Mouse (Mus musculus) CH12.LX (cell line): ENCODE results near the gene Cebpe. TPM values are rescaled to one million over a fixed set of nuclear protein-coding genes. Genes with fewer than 3 reads are reported as not detected.
A peak's percentile ranks its signal among the peaks of the same experiment; 100 is the strongest.

Source experiments
- DNase-seq: peaks from one replicate; pipeline ENCODE4 v3.0.0-alpha.2; 2013; ENCODE audit errors: extremely low read depth
- H3K27ac ChIP-seq: 2 replicates; pipeline ENCODE4 v1.5.1; 2012; ENCODE audit warnings: low read depth, mild to moderate bottlenecking, control low read depth, moderate library complexity; ENCODE audit not compliant: insufficient read depth
- H3K27me3 ChIP-seq: replicated peaks from 2 replicates; pipeline ENCODE3; 2012; ENCODE audit warnings: inconsistent platforms
- H3K36me3 ChIP-seq, 2 experiments: replicated peaks in 1 of 2; 2 replicates each; pipeline versions ENCODE3 to v1.6.1; 2012; ENCODE audit warnings: inconsistent platforms in 1 of 2, low read length in 1 of 2, mild to moderate bottlenecking in 1 of 2, mixed read lengths in 1 of 2, moderate library complexity in 1 of 2; ENCODE audit not compliant: control insufficient read depth in 1 of 2, insufficient read depth in 1 of 2
- H3K4me1 ChIP-seq, 2 experiments: 2 replicates each; pipeline ENCODE4 v1.6.1; 2012; ENCODE audit warnings: inconsistent platforms in 1 of 2, moderate library complexity in 1 of 2; ENCODE audit not compliant: insufficient read depth in 2 of 2, control insufficient read depth in 1 of 2
- H3K4me2 ChIP-seq: 2 replicates; pipeline ENCODE4 v1.6.1; 2012; ENCODE audit warnings: low read depth, mild to moderate bottlenecking, control low read depth; ENCODE audit not compliant: poor library complexity, insufficient read depth, severe bottlenecking
- H3K4me3 ChIP-seq, 3 experiments: fragments of 150-350 bp in 1 of 3; sonication (generic) in 1 of 3; replicated peaks in 1 of 3; 2 replicates each; pipeline versions ENCODE3 to v1.5.1; 2011 to 2012; ENCODE audit warnings: low read depth in 2 of 3, low read length in 2 of 3, mild to moderate bottlenecking in 2 of 3, moderate library complexity in 2 of 3, control low read depth in 1 of 3, improper control_type of control experiment in 1 of 3, inconsistent platforms in 1 of 3, mixed read lengths in 1 of 3; ENCODE audit not compliant: poor library complexity in 1 of 3
- H3K79me2 ChIP-seq: replicated peaks from 2 replicates; pipeline ENCODE4 v1.6.1; 2012; ENCODE audit warnings: mild to moderate bottlenecking, moderate library complexity; ENCODE audit not compliant: control insufficient read depth, poor library complexity, insufficient read depth, severe bottlenecking; ENCODE audit errors: extremely low read depth
- H3K9ac ChIP-seq: 2 replicates; pipeline ENCODE4 v1.6.1; 2012; ENCODE audit warnings: low read depth, mild to moderate bottlenecking, control low read depth, moderate library complexity; ENCODE audit not compliant: insufficient read depth
- H3K9me3 ChIP-seq: replicated peaks from 2 replicates; pipeline ENCODE3; 2012; ENCODE audit warnings: low read length, inconsistent platforms, mixed read lengths
- ELF1 ChIP-seq: IDR thresholded peaks from 2 replicates; pipeline ENCODE4 v1.6.1; 2014; ENCODE audit warnings: low read depth, mild to moderate bottlenecking, inconsistent platforms, low read length, improper control_type of control experiment
- EP300 ChIP-seq: IDR thresholded peaks from 2 replicates; pipeline ENCODE4 v1.6.1; 2011; ENCODE audit warnings: low read length, improper control_type of control experiment
- IRF4 ChIP-seq: IDR thresholded peaks from 2 replicates; pipeline ENCODE4 v1.6.1; 2014; ENCODE audit warnings: low read depth, mild to moderate bottlenecking, inconsistent platforms, low read length, improper control_type of control experiment
- JUN ChIP-seq: IDR thresholded peaks from 2 replicates; pipeline ENCODE4 v1.6.1; 2011; ENCODE audit warnings: low read depth, mild to moderate bottlenecking, low read length, improper control_type of control experiment, moderate library complexity; ENCODE audit not compliant: insufficient read depth
- KAT2A ChIP-seq: IDR thresholded peaks from 2 replicates; pipeline ENCODE4 v1.6.1; 2012; ENCODE audit warnings: low read length, improper control_type of control experiment, inconsistent platforms; ENCODE audit not compliant: insufficient replicate concordance
- MAFK ChIP-seq: IDR thresholded peaks from 2 replicates; pipeline ENCODE4 v1.6.1; 2011; ENCODE audit warnings: low read length, improper control_type of control experiment; ENCODE audit not compliant: insufficient replicate concordance
- MAX ChIP-seq: IDR thresholded peaks from 2 replicates; pipeline ENCODE4 v1.6.1; 2011; ENCODE audit warnings: low read length, improper control_type of control experiment
- MXI1 ChIP-seq: IDR thresholded peaks from 2 replicates; pipeline ENCODE4 v1.6.1; 2011; ENCODE audit warnings: mild to moderate bottlenecking, low read depth, low read length, improper control_type of control experiment
- MYC ChIP-seq: IDR thresholded peaks from 2 replicates; pipeline ENCODE4 v1.6.1; 2011; ENCODE audit warnings: low read depth, mild to moderate bottlenecking, improper control_type of control experiment, low read length
- NRF1 ChIP-seq: IDR thresholded peaks from 2 replicates; pipeline ENCODE4 v1.6.1; 2014; ENCODE audit warnings: low read depth, mild to moderate bottlenecking, inconsistent platforms, low read length, improper control_type of control experiment, moderate library complexity
- POLR2A ChIP-seq: IDR thresholded peaks from 2 replicates; pipeline ENCODE4 v1.6.1; 2011; ENCODE audit warnings: low read depth, mild to moderate bottlenecking, improper control_type of control experiment, low read length
- POLR2AphosphoS2 ChIP-seq: IDR thresholded peaks from 2 replicates; pipeline ENCODE4 v1.6.1; 2011; ENCODE audit warnings: low read depth, low read length, improper control_type of control experiment
- RAD21 ChIP-seq: IDR thresholded peaks from 2 replicates; pipeline ENCODE4 v1.6.1; 2011; ENCODE audit warnings: low read depth, mild to moderate bottlenecking, low read length, improper control_type of control experiment, moderate library complexity
- SIN3A ChIP-seq: IDR thresholded peaks from 2 replicates; pipeline ENCODE4 v1.6.1; 2012; ENCODE audit warnings: low read length, improper control_type of control experiment, inconsistent platforms
- TBP ChIP-seq: conservative IDR thresholded peaks from 2 replicates; pipeline ENCODE4 v1.6.1; 2011; ENCODE audit warnings: low read depth, low read length, improper control_type of control experiment
- TCF12 ChIP-seq: IDR thresholded peaks from 2 replicates; pipeline ENCODE4 v1.6.1; 2014; ENCODE audit warnings: low read depth, mild to moderate bottlenecking, inconsistent platforms, low read length, improper control_type of control experiment
- UBTF ChIP-seq: IDR thresholded peaks from 2 replicates; pipeline ENCODE4 v1.6.1; 2012; ENCODE audit warnings: low read depth, mild to moderate bottlenecking, inconsistent platforms, low read length, improper control_type of control experiment, moderate library complexity
- USF2 ChIP-seq: conservative IDR thresholded peaks from 2 replicates; pipeline ENCODE4 v1.6.1; 2011; ENCODE audit warnings: low read depth, low read length, improper control_type of control experiment
- ZC3H11A ChIP-seq: IDR thresholded peaks from 2 replicates; pipeline ENCODE4 v1.6.1; 2012; ENCODE audit warnings: low read depth, mild to moderate bottlenecking, inconsistent platforms, low read length, improper control_type of control experiment
- ZMIZ1 ChIP-seq: IDR thresholded peaks from 2 replicates; pipeline ENCODE4 v1.6.1; 2012; ENCODE audit warnings: low read depth, mild to moderate bottlenecking, inconsistent platforms, low read length, improper control_type of control experiment
- dilution Hi-C: fragments of 300-500 bp; cut with MboI; formaldehyde crosslinking; loops from 2 replicates; pipeline ENCODE4 v1.14.3; 2020; ENCODE audit warnings: low sequenced_read_pairs; ENCODE audit not compliant: extremely low pct_unique_long_range_greater_than_20kb, extremely low pct_ligation_motif_present
- in situ Hi-C: fragments of 300-500 bp; cut with MboI; formaldehyde crosslinking; loops from 3 replicates; pipeline ENCODE4 v1.14.3; 2019; ENCODE audit warnings: low sequenced_read_pairs, low pct_ligation_motif_present, low pct_unique_long_range_greater_than_20kb, mixed read lengths
- polyA plus RNA-seq: library from polyadenylated mRNA; unstranded; fragments of >175 nt; gene quantifications from 2 replicates; pipeline ENCODE4 v1.2.1, GENCODE M21; 2012; ENCODE audit warnings: low read depth; ENCODE audit not compliant: insufficient read length
- total RNA-seq, 2 experiments: library from RNA; depleted of rRNA; stranded (reverse); fragments of 300-350 nt in 1 of 2; fragments of >200 nt in 1 of 2; gene quantifications; 2 replicates each; pipeline ENCODE4 v1.2.3; 2012 to 2014

The Cebpe gene
- total and polyA plus RNA-seq, 3 experiments: 0.34 TPM; not detected in 2

GRCm38 (mm10) chr14:54685471-54685870, 26.5 kb downstream of the Cebpe start:
- Histone ChIP-seq H3K36me3 (peaks cover 19 to 54% of the 10 kb centered on the region in 2 experiments), H3K4me3 (peak overlapping the region; percentile 70 to 81 (median 72)), H3K4me2 (peak overlapping the region; percentile 98), H3K9ac (peak overlapping the region; percentile 90), H3K27me3 (no peaks in the 10 kb centered on the region), H3K4me1 (peaks cover 2 to 47% of the 10 kb centered on the region in 2 experiments; a peak in 3 of 4 replicates), H3K79me2 (peaks cover 61% of the 10 kb centered on the region), H3K27ac (peak overlapping the region; percentile 57; the same call in 1 of the 2 replicates), H3K9me3 (no peaks in the 10 kb centered on the region)
- peak; percentile 39 for DNase-seq
- TF ChIP-seq UBTF (no peak), JUN (no peak), KAT2A (no peak), USF2 (no peak), TCF12 (no peak), TBP (no peak), IRF4 (no peak), MAX (no peak), MXI1 (no peak), MYC (no peak), EP300 (no peak), POLR2AphosphoS2 (no peak), ZMIZ1 (no peak)
- dilution Hi-C loops (no loop called here), in situ Hi-C loops (no loop called here)

GRCm38 (mm10) chr14:54682396-54682795, 29.6 kb downstream of the Cebpe start:
- H3K9me3 ChIP-seq: no peaks in the 10 kb centered on the region
- TF ChIP-seq RAD21 (no peak), SIN3A (no peak), MAFK (no peak), MXI1 (no peak), NRF1 (no peak), ZMIZ1 (no peak), POLR2A (no peak), JUN (no peak), TCF12 (no peak), POLR2AphosphoS2 (no peak), ELF1 (no peak), MYC (no peak), UBTF (no peak), ZC3H11A (no peak)
- H3K36me3 ChIP-seq: peaks cover 28 to 55% of the 10 kb centered on the region in 2 experiments
- H3K4me2 ChIP-seq: no peak overlapping the region
- H3K27me3 ChIP-seq: no peaks in the 10 kb centered on the region
- peaks cover 2 to 23% of the 10 kb centered on the region in 2 experiments; a peak in 3 of 4 replicates for H3K4me1 ChIP-seq
- no peak overlapping the region for H3K4me3 ChIP-seq
- peaks cover 46% of the 10 kb centered on the region for H3K79me2 ChIP-seq
- dilution Hi-C loops: no loop called here
- in situ Hi-C loops: no loop called here
- H3K9ac ChIP-seq: no peak overlapping the region
- no peak for DNase-seq
- H3K27ac ChIP-seq: no peak overlapping the region
